Mouse (Mus musculus) bone marrow macrophage, adult 2 months (primary cell): ENCODE measurements around the gene Olfr92.

Source experiments
- CTCF ChIP-seq: IDR thresholded peaks from 2 replicates; pipeline ENCODE4 v1.5.1; 2012; ENCODE audit warnings: low read depth, mild to moderate bottlenecking, low read length, moderate library complexity
- POLR2A ChIP-seq: IDR thresholded peaks from 2 replicates; pipeline ENCODE4 v1.6.1; 2012; ENCODE audit warnings: mild to moderate bottlenecking, low read depth, low read length, borderline replicate concordance

DNA sequence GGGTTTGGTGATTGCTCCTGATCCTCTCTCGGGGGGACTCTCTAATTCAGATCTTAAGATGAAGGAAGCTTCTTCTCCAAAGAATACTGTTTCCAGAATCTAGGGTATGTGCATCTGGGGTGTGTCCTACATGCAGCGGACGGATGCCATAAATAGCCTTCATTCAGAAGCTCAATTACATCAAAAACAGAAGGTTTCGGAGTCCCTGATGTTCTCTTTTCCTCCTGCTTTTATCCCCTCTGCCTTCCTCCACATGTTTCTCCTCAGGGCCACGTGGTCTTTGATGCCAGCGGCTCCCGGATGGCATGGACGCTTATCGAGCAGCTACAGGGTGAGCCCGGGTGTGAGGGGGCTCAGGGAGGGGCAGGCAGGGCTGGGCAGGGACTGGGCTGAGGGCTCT is 56.8 kb downstream of the Olfr92 start:
- no peak for TF ChIP-seq POLR2A
- no peak for TF ChIP-seq CTCF
